9 mouse cellular contexts compared by ENCODE assay signal in the genomic region with DNA sequence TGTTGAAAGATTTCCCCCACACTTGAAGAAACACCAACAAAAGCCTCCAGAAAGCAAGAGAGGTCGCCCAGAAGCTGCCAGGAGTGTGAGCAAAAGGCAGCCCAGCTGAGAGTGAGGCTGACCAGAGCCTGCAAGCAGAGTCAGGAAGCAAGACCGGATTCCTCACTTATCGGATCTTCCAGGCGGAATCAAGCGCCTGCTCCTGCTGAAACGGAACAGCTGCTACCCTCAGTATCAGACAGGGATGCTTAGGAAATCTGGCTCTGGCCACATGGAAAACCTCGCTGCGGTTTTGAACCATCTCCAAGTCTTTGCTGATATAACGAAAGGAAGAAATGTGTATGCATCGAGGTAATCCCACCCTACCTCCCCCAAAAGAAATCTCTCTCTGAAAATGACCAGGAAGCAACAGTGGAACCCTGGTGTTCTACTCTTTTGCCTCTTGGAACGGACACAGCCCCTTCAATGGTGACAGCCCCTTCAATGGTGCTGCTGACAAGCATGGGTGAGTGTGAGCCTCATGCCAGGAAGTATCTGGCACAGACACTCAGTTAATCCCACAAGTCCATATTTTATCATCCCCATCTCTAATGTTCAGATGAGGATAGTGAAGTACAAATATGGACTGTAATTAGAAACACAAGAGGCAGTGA.
DNase-seq lines count a peak whose midpoint lies in the region; ATAC-seq and TF ChIP-seq lines count a peak whose summit lies in the region.
"Had no signal": no experiment of that assay in that cellular context is flagged by ENCODE, and none has a peak within 500 bp of the region (broad histone marks: within the 10 kb centered on the region; RNA-seq: fewer than 3 reads in every experiment).

No protein-coding gene starts in this region.

- H3K9me3 ChIP-seq in forebrain, postnatal 0 days (ENCODE audit: low read length) = 0 out of 2 replicates have a peak, but pooled peaks cover 5% of the 10 kb centered on the region
- H3K9me3 ChIP-seq in forebrain, embryonic 11.5 days (ENCODE audit: control insufficient read depth, low read length) = no peaks in the 10 kb centered on the region
- H3K9me3 ChIP-seq in heart, embryonic 10.5 days = peaks cover 4% of the 10 kb centered on the region; the same call in 1 of the 2 replicates
- no peaks in the 10 kb centered on the region for H3K9me3 ChIP-seq in limb, embryonic 15.5 days

- peak; percentile 20; the same call in 1 of the 2 replicates for ATAC-seq in forebrain, postnatal 0 days
- no peak for ATAC-seq in forebrain, embryonic 11.5 days (replicated peaks; ENCODE audit: low FRiP score)
- ATAC-seq in limb, embryonic 15.5 days (ENCODE audit: insufficient number of reproducible peaks, low FRiP score, low TSS enrichment, low read depth) = no peak

- no peak for TF ChIP-seq CTCF in forebrain, postnatal 0 days (IDR thresholded peaks at IDR 0.05; ENCODE audit: low read depth)
- no peak for TF ChIP-seq CTCF in cerebellum, adult 2 months (IDR thresholded peaks at IDR 0.05; ENCODE audit: borderline replicate concordance, insufficient read depth, low read depth, low read length)

- no peak for TF ChIP-seq POLR2A in cerebellum, adult 2 months (IDR thresholded peaks at IDR 0.05; ENCODE audit: borderline replicate concordance, insufficient read depth, low read length)

- no peak overlapping the region for H3K4me2 ChIP-seq in forebrain, postnatal 0 days (ENCODE audit: low read depth)
- no peak overlapping the region for H3K4me2 ChIP-seq in forebrain, embryonic 11.5 days (ENCODE audit: low read depth, low read length, severe bottlenecking)
- no peak overlapping the region for H3K4me2 ChIP-seq in limb, embryonic 15.5 days

- peak; percentile 39 for DNase-seq in forebrain, postnatal 0 days
- no peak for DNase-seq in forebrain, embryonic 11.5 days (ENCODE audit: low spot score)
- peak; percentile 21 to 32 for DNase-seq in cerebellum, adult 2 months
- peak; percentile 94 for DNase-seq in heart, embryonic 10.5 days (ENCODE audit: low spot score)
- no peak for DNase-seq in B cell, adult 2 months
- DNase-seq in adrenal gland, adult (ENCODE audit: inconsistent age in 2 of 2, low spot score in 1 of 2) = no peak
- DNase-seq in left cerebral cortex, postnatal 14 days (ENCODE audit: low spot score in 2 of 2) = no peak

- intact Hi-C loops in left cerebral cortex, postnatal 14 days (cut with DNase I) = no loop called here

- H3K27ac ChIP-seq in forebrain, postnatal 0 days (ENCODE audit: low read depth, low read length) = no peak overlapping the region
- no peak overlapping the region for H3K27ac ChIP-seq in forebrain, embryonic 11.5 days (ENCODE audit: low read depth, low read length)
- H3K27ac ChIP-seq in cerebellum, adult 2 months (ENCODE audit: insufficient read depth, low read length) = no peak overlapping the region
- peak overlapping the region; percentile 53 for H3K27ac ChIP-seq in heart, embryonic 10.5 days
- 0 out of 2 replicates have a peak overlapping the region, but pooled peaks have one; percentile 18 for H3K27ac ChIP-seq in limb, embryonic 15.5 days
- H3K27ac ChIP-seq: liver, embryonic 14.5 days had no signal

- H3K4me3 ChIP-seq in forebrain, postnatal 0 days (ENCODE audit: low read depth, low read length) = no peak overlapping the region
- H3K4me3 ChIP-seq in forebrain, embryonic 11.5 days (ENCODE audit: low read depth, low read length) = no peak overlapping the region
- no peak overlapping the region for H3K4me3 ChIP-seq in cerebellum, adult 2 months (replicated peaks; ENCODE audit: insufficient read depth, low read depth, low read length)
- H3K4me3 ChIP-seq in heart, embryonic 10.5 days = peak overlapping the region; percentile 33; the same call in 1 of the 2 replicates
- H3K4me3 ChIP-seq in limb, embryonic 15.5 days = no peak overlapping the region

- no peaks in the 10 kb centered on the region for H3K36me3 ChIP-seq in forebrain, postnatal 0 days (ENCODE audit: insufficient read depth)
- no peaks in the 10 kb centered on the region for H3K36me3 ChIP-seq in forebrain, embryonic 11.5 days (ENCODE audit: control insufficient read depth, insufficient read depth, low read length)
- H3K36me3 ChIP-seq in heart, embryonic 10.5 days = no peaks in the 10 kb centered on the region
- no peaks in the 10 kb centered on the region for H3K36me3 ChIP-seq in limb, embryonic 15.5 days

- no peaks in the 10 kb centered on the region; the same call in 1 of the 2 replicates for H3K4me1 ChIP-seq in forebrain, postnatal 0 days (ENCODE audit: insufficient read depth)
- no peaks in the 10 kb centered on the region for H3K4me1 ChIP-seq in forebrain, embryonic 11.5 days (replicated peaks; ENCODE audit: control insufficient read depth, insufficient read depth, low read length)
- H3K4me1 ChIP-seq in cerebellum, adult 2 months (ENCODE audit: control insufficient read depth, insufficient read depth, low read length) = peaks cover 12% of the 10 kb centered on the region
- H3K4me1 ChIP-seq in heart, embryonic 10.5 days = peaks cover 17% of the 10 kb centered on the region
- peaks cover 10% of the 10 kb centered on the region for H3K4me1 ChIP-seq in limb, embryonic 15.5 days

- WGBS in forebrain, postnatal 0 days = 38% methylated on average over 11 of the region's 11 CpGs
- 66% methylated on average over 11 of the region's 11 CpGs for WGBS in forebrain, embryonic 11.5 days
- 7% methylated on average over 11 of the region's 11 CpGs for WGBS in cerebellum, adult 2 months
- WGBS in heart, embryonic 10.5 days = 13% methylated on average over 11 of the region's 11 CpGs
- 47% methylated on average over 11 of the region's 11 CpGs for WGBS in limb, embryonic 15.5 days

- no peak overlapping the region for H3K9ac ChIP-seq in forebrain, postnatal 0 days
- no peak overlapping the region for H3K9ac ChIP-seq in forebrain, embryonic 11.5 days (ENCODE audit: low read length)
- no peak overlapping the region for H3K9ac ChIP-seq in limb, embryonic 15.5 days
- H3K9ac ChIP-seq: liver, embryonic 14.5 days had no signal

- no peaks in the 10 kb centered on the region for H3K27me3 ChIP-seq in forebrain, postnatal 0 days (ENCODE audit: insufficient read depth, low read length)
- no peaks in the 10 kb centered on the region for H3K27me3 ChIP-seq in forebrain, embryonic 11.5 days (ENCODE audit: control insufficient read depth, insufficient read depth, low read length)
- no peaks in the 10 kb centered on the region; the same call in 1 of the 2 replicates for H3K27me3 ChIP-seq in cerebellum, adult 2 months (ENCODE audit: control insufficient read depth, insufficient read depth, low read length)
- no peaks in the 10 kb centered on the region; the same call in 1 of the 2 replicates for H3K27me3 ChIP-seq in heart, embryonic 10.5 days (ENCODE audit: insufficient read depth, poor library complexity, severe bottlenecking)
- no peaks in the 10 kb centered on the region for H3K27me3 ChIP-seq in limb, embryonic 15.5 days

Comparison
In these comparisons a context has a peak if more than half of its experiments do, and no peak if none do; other contexts are left out.
1. DNase-seq: peak in forebrain, postnatal 0 days (single experiment), cerebellum, adult 2 months (2 of 2) and heart, embryonic 10.5 days (single experiment); none in forebrain, embryonic 11.5 days (single experiment), B cell, adult 2 months (0 of 2), adrenal gland, adult (0 of 2) and left cerebral cortex, postnatal 14 days (0 of 2).
2. H3K27ac ChIP-seq: peak in heart, embryonic 10.5 days (single experiment) and limb, embryonic 15.5 days (single experiment); none in forebrain, postnatal 0 days (single experiment), forebrain, embryonic 11.5 days (single experiment) and cerebellum, adult 2 months (single experiment).